ENCODE assay signal across 24 mouse cellular contexts in genomic region chr11:35556192-35556591, GRCm38 (mm10).
DNase-seq lines count a peak whose midpoint lies in the region; ATAC-seq lines count a peak whose summit lies in the region.
"Had no signal": no experiment of that assay in that cellular context is flagged by ENCODE, and none has a peak within 500 bp of the region (broad histone marks: within the 10 kb centered on the region; RNA-seq: fewer than 3 reads in every experiment).

No protein-coding gene starts in this region.

- H3K36me3 ChIP-seq in heart, embryonic 11.5 days (ENCODE audit: control insufficient read depth, insufficient read depth, low read length) = no peaks in the 10 kb centered on the region
- H3K36me3 ChIP-seq in neural tube, embryonic 12.5 days = no peaks in the 10 kb centered on the region
- no peaks in the 10 kb centered on the region for H3K36me3 ChIP-seq in hindbrain, embryonic 16.5 days (ENCODE audit: control insufficient read depth, insufficient read depth, low read length)
- H3K36me3 ChIP-seq in intestine, embryonic 16.5 days (ENCODE audit: control insufficient read depth, insufficient read depth, low read length) = no peaks in the 10 kb centered on the region
- H3K36me3 ChIP-seq: heart, embryonic 10.5 days; limb, embryonic 10.5 days had no signal

- H3K9ac ChIP-seq in heart, embryonic 11.5 days (ENCODE audit: low read depth, low read length) = no peak overlapping the region
- H3K9ac ChIP-seq in neural tube, embryonic 12.5 days = no peak overlapping the region
- H3K9ac ChIP-seq in hindbrain, embryonic 16.5 days (ENCODE audit: low read depth, low read length) = no peak overlapping the region
- no peak overlapping the region for H3K9ac ChIP-seq in intestine, embryonic 16.5 days (ENCODE audit: low read depth, low read length)

- peaks cover 4% of the 10 kb centered on the region; the same call in 1 of the 2 replicates for H3K4me1 ChIP-seq in heart, embryonic 11.5 days (ENCODE audit: control insufficient read depth, insufficient read depth, low read length)
- peaks cover 26% of the 10 kb centered on the region for H3K4me1 ChIP-seq in neural tube, embryonic 12.5 days
- peaks cover 4% of the 10 kb centered on the region; the same call in 1 of the 2 replicates for H3K4me1 ChIP-seq in hindbrain, embryonic 16.5 days (ENCODE audit: control insufficient read depth, insufficient read depth, low read depth, low read length)
- no peaks in the 10 kb centered on the region for H3K4me1 ChIP-seq in intestine, embryonic 16.5 days (ENCODE audit: control insufficient read depth, insufficient read depth, low read length)

- no peak overlapping the region for H3K4me3 ChIP-seq in heart, embryonic 11.5 days (ENCODE audit: low read depth, low read length)
- no peak overlapping the region for H3K4me3 ChIP-seq in neural tube, embryonic 12.5 days
- H3K4me3 ChIP-seq in hindbrain, embryonic 16.5 days (ENCODE audit: low read length) = no peak overlapping the region
- no peak overlapping the region for H3K4me3 ChIP-seq in intestine, embryonic 16.5 days (ENCODE audit: low read length)
- H3K4me3 ChIP-seq: erythroblast, embryonic 14.5 days; heart, embryonic 10.5 days; limb, embryonic 10.5 days had no signal

- no peak for ATAC-seq in heart, embryonic 11.5 days (replicated peaks; ENCODE audit: insufficient number of reproducible peaks, low FRiP score, low TSS enrichment)
- peak; percentile 54; the same call in 1 of the 2 replicates for ATAC-seq in neural tube, embryonic 12.5 days (ENCODE audit: low FRiP score, low read depth)
- ATAC-seq in hindbrain, embryonic 16.5 days = peak; percentile 57
- no peak for ATAC-seq in intestine, embryonic 16.5 days

- no peak overlapping the region for H3K27ac ChIP-seq in heart, embryonic 11.5 days (ENCODE audit: low read depth, low read length)
- H3K27ac ChIP-seq in neural tube, embryonic 12.5 days = no peak overlapping the region
- no peak overlapping the region for H3K27ac ChIP-seq in hindbrain, embryonic 16.5 days (ENCODE audit: low read depth, low read length)
- no peak overlapping the region for H3K27ac ChIP-seq in intestine, embryonic 16.5 days (ENCODE audit: low read length)
- H3K27ac ChIP-seq: heart, embryonic 10.5 days; limb, embryonic 10.5 days; stomach, postnatal 0 days had no signal

- peak; percentile 67 for DNase-seq in heart, adult 11 months
- DNase-seq in neural tube, embryonic 10.5 days (ENCODE audit: extremely low spot score, low spot score) = no peak
- no peak for DNase-seq in gastrocnemius, postnatal 4 days (ENCODE audit: low spot score in 2 of 2)
- DNase-seq in embryo, embryonic 10 days (ENCODE audit: low spot score) = no peak
- DNase-seq: adrenal gland, postnatal 25 days; cerebellum, adult 2 months; cerebellum, postnatal 36 days; gastrocnemius, postnatal 25 days; heart, postnatal 10 days; kidney, adult 2 months; kidney, postnatal 10 days; lung, adult 18-20 months; right cerebral cortex, postnatal 4 days; thymus, postnatal 14 days had no signal

- H3K9me3 ChIP-seq in heart, embryonic 11.5 days (replicated peaks; ENCODE audit: control insufficient read depth, low read length) = no peaks in the 10 kb centered on the region
- H3K9me3 ChIP-seq in neural tube, embryonic 12.5 days = no peaks in the 10 kb centered on the region
- H3K9me3 ChIP-seq in hindbrain, embryonic 16.5 days (ENCODE audit: control insufficient read depth, low read length) = no peaks in the 10 kb centered on the region
- no peaks in the 10 kb centered on the region for H3K9me3 ChIP-seq in intestine, embryonic 16.5 days (ENCODE audit: control insufficient read depth, low read length)
- H3K9me3 ChIP-seq: heart, embryonic 10.5 days; limb, embryonic 10.5 days had no signal

- H3K27me3 ChIP-seq in heart, embryonic 11.5 days (ENCODE audit: control insufficient read depth, insufficient read depth, low read length) = 0 out of 2 replicates have a peak, but pooled peaks cover 2% of the 10 kb centered on the region
- H3K27me3 ChIP-seq in neural tube, embryonic 12.5 days (replicated peaks) = no peaks in the 10 kb centered on the region
- no peaks in the 10 kb centered on the region for H3K27me3 ChIP-seq in hindbrain, embryonic 16.5 days (replicated peaks; ENCODE audit: control insufficient read depth, insufficient read depth, low read length)
- H3K27me3 ChIP-seq in intestine, embryonic 16.5 days (replicated peaks; ENCODE audit: control insufficient read depth, insufficient read depth, low read length) = no peaks in the 10 kb centered on the region
- H3K27me3 ChIP-seq: CH12.LX had no signal

- H3K4me2 ChIP-seq in heart, embryonic 11.5 days = no peak overlapping the region
- peak overlapping the region; percentile 18; the same call in 1 of the 2 replicates for H3K4me2 ChIP-seq in neural tube, embryonic 12.5 days (replicated peaks)
- no peak overlapping the region for H3K4me2 ChIP-seq in hindbrain, embryonic 16.5 days (ENCODE audit: low read length)
- no peak overlapping the region for H3K4me2 ChIP-seq in intestine, embryonic 16.5 days (ENCODE audit: low read depth, low read length)
- H3K4me2 ChIP-seq: liver, embryonic 11.5 days had no signal

- WGBS in heart, embryonic 11.5 days (ENCODE audit: insufficient replicate concordance) = 80% methylated on average over 11 of the region's 11 CpGs
- WGBS in neural tube, embryonic 12.5 days = 52% methylated on average over 11 of the region's 11 CpGs
- WGBS in hindbrain, embryonic 16.5 days = 36% methylated on average over 11 of the region's 11 CpGs
- WGBS in intestine, embryonic 16.5 days = 71% methylated on average over 11 of the region's 11 CpGs

Comparison
In these comparisons a context has a peak if more than half of its experiments do, and no peak if none do; other contexts are left out.
1. ATAC-seq: peak in neural tube, embryonic 12.5 days (single experiment) and hindbrain, embryonic 16.5 days (single experiment); none in heart, embryonic 11.5 days (single experiment) and intestine, embryonic 16.5 days (single experiment).